Mouse (Mus musculus): ENCODE data around the gene Rapgef5. TPM values are rescaled to one million over a fixed set of nuclear protein-coding genes. Genes with fewer than 3 reads are reported as not detected.

Gene Rapgef5
- polyA plus RNA-seq, 1 experiment from 2014 or later, result 25.8 TPM

- peak; percentile 65; the same call in 1 of the 2 replicates for ATAC-seq (ENCODE audit: low read depth)
- H3K4me1 ChIP-seq (replicated peaks; ENCODE audit: control insufficient read depth, insufficient read depth, low read length), result no peaks in the 10 kb centered on the region
- H3K4me3 ChIP-seq (ENCODE audit: low read length), result no peak overlapping the region
- no peaks in the 10 kb centered on the region for H3K36me3 ChIP-seq (ENCODE audit: control insufficient read depth, insufficient read depth, low read length)
- H3K27me3 ChIP-seq (ENCODE audit: control insufficient read depth, insufficient read depth, low read depth, low read length), result no peaks in the 10 kb centered on the region
- no peak overlapping the region for H3K27ac ChIP-seq (ENCODE audit: low read length)
- H3K4me2 ChIP-seq (ENCODE audit: low read depth, low read length), result no peak overlapping the region
- no peak overlapping the region for H3K9ac ChIP-seq (ENCODE audit: low read length)
- WGBS, result 8% methylated on average over 7 of the region's 7 CpGs
- H3K9me3 ChIP-seq (ENCODE audit: control insufficient read depth, low read length), result no peaks in the 10 kb centered on the region
Observed at GRCm38 (mm10) chr12:117764839-117765238, 248.6 kb downstream of the Rapgef5 start.

- no peak overlapping the region for H3K27ac ChIP-seq (ENCODE audit: low read length)
- no peak for ATAC-seq (ENCODE audit: low read depth)
- H3K4me1 ChIP-seq (replicated peaks; ENCODE audit: control insufficient read depth, insufficient read depth, low read length), result no peaks in the 10 kb centered on the region
- no peaks in the 10 kb centered on the region for H3K9me3 ChIP-seq (ENCODE audit: control insufficient read depth, low read length)
- H3K4me2 ChIP-seq (ENCODE audit: low read depth, low read length), result no peak overlapping the region
- 4% methylated on average over 5 of the region's 5 CpGs for WGBS
- no peak overlapping the region for H3K9ac ChIP-seq (ENCODE audit: low read length)
- no peak overlapping the region for H3K4me3 ChIP-seq (ENCODE audit: low read length)
- no peaks in the 10 kb centered on the region for H3K27me3 ChIP-seq (ENCODE audit: control insufficient read depth, insufficient read depth, low read depth, low read length)
- no peaks in the 10 kb centered on the region for H3K36me3 ChIP-seq (ENCODE audit: control insufficient read depth, insufficient read depth, low read length)
Observed at GRCm38 (mm10) chr12:117769113-117769512, 252.8 kb downstream of the Rapgef5 start.

GRCm38 (mm10) chr12:117770211-117770610, 253.9 kb downstream of the Rapgef5 start:
- Histone ChIP-seq H3K9me3 (ENCODE audit: control insufficient read depth, low read length) (no peaks in the 10 kb centered on the region), H3K4me1 (replicated peaks; ENCODE audit: control insufficient read depth, insufficient read depth, low read length) (no peaks in the 10 kb centered on the region), H3K27ac (ENCODE audit: low read length) (no peak overlapping the region), H3K4me2 (ENCODE audit: low read depth, low read length) (no peak overlapping the region), H3K4me3 (ENCODE audit: low read length) (no peak overlapping the region), H3K27me3 (ENCODE audit: control insufficient read depth, insufficient read depth, low read depth, low read length) (no peaks in the 10 kb centered on the region), H3K36me3 (ENCODE audit: control insufficient read depth, insufficient read depth, low read length) (no peaks in the 10 kb centered on the region), H3K9ac (ENCODE audit: low read length) (no peak overlapping the region)
- no peak for ATAC-seq (ENCODE audit: low read depth)
- WGBS, result 50% methylated on average over 2 of the region's 2 CpGs

GRCm38 (mm10) chr12:117771156-117771555, 254.9 kb downstream of the Rapgef5 start:
- Histone ChIP-seq H3K9me3 (ENCODE audit: control insufficient read depth, low read length) (no peaks in the 10 kb centered on the region), H3K4me3 (ENCODE audit: low read length) (no peak overlapping the region), H3K27me3 (ENCODE audit: control insufficient read depth, insufficient read depth, low read depth, low read length) (no peaks in the 10 kb centered on the region), H3K9ac (ENCODE audit: low read length) (no peak overlapping the region), H3K4me2 (ENCODE audit: low read depth, low read length) (no peak overlapping the region), H3K36me3 (ENCODE audit: control insufficient read depth, insufficient read depth, low read length) (no peaks in the 10 kb centered on the region), H3K27ac (ENCODE audit: low read length) (no peak overlapping the region), H3K4me1 (replicated peaks; ENCODE audit: control insufficient read depth, insufficient read depth, low read length) (no peaks in the 10 kb centered on the region)
- no peak for ATAC-seq (ENCODE audit: low read depth)
- 81% methylated on average over 4 of the region's 4 CpGs for WGBS

- ATAC-seq (ENCODE audit: low read depth), result peak; percentile 57; the same call in 1 of the 2 replicates
- Histone ChIP-seq H3K27me3 (ENCODE audit: control insufficient read depth, insufficient read depth, low read depth, low read length) (no peaks in the 10 kb centered on the region), H3K4me3 (ENCODE audit: low read length) (no peak overlapping the region), H3K4me1 (replicated peaks; ENCODE audit: control insufficient read depth, insufficient read depth, low read length) (no peaks in the 10 kb centered on the region), H3K9me3 (ENCODE audit: control insufficient read depth, low read length) (no peaks in the 10 kb centered on the region), H3K4me2 (ENCODE audit: low read depth, low read length) (no peak overlapping the region), H3K9ac (ENCODE audit: low read length) (no peak overlapping the region), H3K27ac (ENCODE audit: low read length) (no peak overlapping the region), H3K36me3 (ENCODE audit: control insufficient read depth, insufficient read depth, low read length) (no peaks in the 10 kb centered on the region)
- 0% methylated on average over 2 of the region's 2 CpGs for WGBS
Observed at GRCm38 (mm10) chr12:117772638-117773037, 256.4 kb downstream of the Rapgef5 start.

- no peaks in the 10 kb centered on the region for H3K27me3 ChIP-seq (ENCODE audit: control insufficient read depth, insufficient read depth, low read depth, low read length)
- H3K4me1 ChIP-seq (replicated peaks; ENCODE audit: control insufficient read depth, insufficient read depth, low read length), result no peaks in the 10 kb centered on the region
- H3K4me3 ChIP-seq (ENCODE audit: low read length), result no peak overlapping the region
- H3K36me3 ChIP-seq (ENCODE audit: control insufficient read depth, insufficient read depth, low read length), result no peaks in the 10 kb centered on the region
- WGBS, result 43% methylated on average over 5 of the region's 5 CpGs
- H3K9me3 ChIP-seq (ENCODE audit: control insufficient read depth, low read length), result no peaks in the 10 kb centered on the region
- no peak overlapping the region for H3K9ac ChIP-seq (ENCODE audit: low read length)
- H3K27ac ChIP-seq (ENCODE audit: low read length), result no peak overlapping the region
- H3K4me2 ChIP-seq (ENCODE audit: low read depth, low read length), result no peak overlapping the region
- no peak for ATAC-seq (ENCODE audit: low read depth)
Observed at GRCm38 (mm10) chr12:117776841-117777240, 260.6 kb downstream of the Rapgef5 start.

- Histone ChIP-seq H3K4me1 (replicated peaks; ENCODE audit: control insufficient read depth, insufficient read depth, low read length) (no peaks in the 10 kb centered on the region), H3K9ac (ENCODE audit: low read length) (no peak overlapping the region), H3K4me2 (ENCODE audit: low read depth, low read length) (no peak overlapping the region), H3K9me3 (ENCODE audit: control insufficient read depth, low read length) (no peaks in the 10 kb centered on the region), H3K36me3 (ENCODE audit: control insufficient read depth, insufficient read depth, low read length) (no peaks in the 10 kb centered on the region), H3K27ac (ENCODE audit: low read length) (no peak overlapping the region), H3K27me3 (ENCODE audit: control insufficient read depth, insufficient read depth, low read depth, low read length) (no peaks in the 10 kb centered on the region), H3K4me3 (ENCODE audit: low read length) (no peak overlapping the region)
- no peak for ATAC-seq (ENCODE audit: low read depth)
- WGBS, result 22% methylated on average over 2 of the region's 2 CpGs
Observed at GRCm38 (mm10) chr12:117781360-117781759, 265.1 kb downstream of the Rapgef5 start.

- 58% methylated on average over 1 of the region's 1 CpGs for WGBS
- Histone ChIP-seq H3K9me3 (ENCODE audit: control insufficient read depth, low read length) (no peaks in the 10 kb centered on the region), H3K36me3 (ENCODE audit: control insufficient read depth, insufficient read depth, low read length) (no peaks in the 10 kb centered on the region), H3K4me1 (replicated peaks; ENCODE audit: control insufficient read depth, insufficient read depth, low read length) (no peaks in the 10 kb centered on the region), H3K27me3 (ENCODE audit: control insufficient read depth, insufficient read depth, low read depth, low read length) (no peaks in the 10 kb centered on the region), H3K27ac (ENCODE audit: low read length) (no peak overlapping the region), H3K4me3 (ENCODE audit: low read length) (no peak overlapping the region), H3K9ac (ENCODE audit: low read length) (no peak overlapping the region), H3K4me2 (ENCODE audit: low read depth, low read length) (no peak overlapping the region)
- no peak for ATAC-seq (ENCODE audit: low read depth)
Observed at GRCm38 (mm10) chr12:117783426-117783825, 267.1 kb downstream of the Rapgef5 start.

GRCm38 (mm10) chr12:117786621-117787020, 270.3 kb downstream of the Rapgef5 start:
- 32% methylated on average over 6 of the region's 6 CpGs for WGBS
- Histone ChIP-seq H3K9ac (ENCODE audit: low read length) (no peak overlapping the region), H3K9me3 (ENCODE audit: control insufficient read depth, low read length) (no peaks in the 10 kb centered on the region), H3K4me1 (replicated peaks; ENCODE audit: control insufficient read depth, insufficient read depth, low read length) (no peaks in the 10 kb centered on the region; the same call in 1 of the 2 replicates), H3K27me3 (ENCODE audit: control insufficient read depth, insufficient read depth, low read depth, low read length) (no peaks in the 10 kb centered on the region), H3K4me2 (ENCODE audit: low read depth, low read length) (no peak overlapping the region), H3K27ac (ENCODE audit: low read length) (no peak overlapping the region), H3K4me3 (ENCODE audit: low read length) (no peak overlapping the region), H3K36me3 (ENCODE audit: control insufficient read depth, insufficient read depth, low read length) (no peaks in the 10 kb centered on the region)
- ATAC-seq (ENCODE audit: low read depth), result no peak

- Histone ChIP-seq H3K9me3 (ENCODE audit: control insufficient read depth, low read length) (no peaks in the 10 kb centered on the region), H3K4me3 (ENCODE audit: low read length) (peak overlapping the region; percentile 28), H3K4me2 (ENCODE audit: low read depth, low read length) (peak overlapping the region; percentile 56), H3K9ac (ENCODE audit: low read length) (no peak overlapping the region; the same call in 1 of the 2 replicates), H3K36me3 (ENCODE audit: control insufficient read depth, insufficient read depth, low read length) (no peaks in the 10 kb centered on the region), H3K27me3 (ENCODE audit: control insufficient read depth, insufficient read depth, low read depth, low read length) (no peaks in the 10 kb centered on the region), H3K4me1 (replicated peaks; ENCODE audit: control insufficient read depth, insufficient read depth, low read length) (no peaks in the 10 kb centered on the region; the same call in 1 of the 2 replicates), H3K27ac (ENCODE audit: low read length) (no peak overlapping the region)
- no peak for ATAC-seq (ENCODE audit: low read depth)
- WGBS, result 17% methylated on average over 24 of the region's 24 CpGs
Observed at GRCm38 (mm10) chr12:117788513-117789011, 272.3 kb downstream of the Rapgef5 start.

Measured in lung, embryonic 16.5 days (tissue).